Mouse (Mus musculus) neutrophil, adult 65 days (primary cell): ENCODE data around the gene Klrb1f. TPM values are rescaled to one million over a fixed set of nuclear protein-coding genes. Genes with fewer than 3 reads are reported as not detected.

ENCODE experiments used
- total RNA-seq: library from RNA; stranded (reverse); gene quantifications from 2 replicates; pipeline ENCODE4 v1.2.4, GENCODE M21; 2023

Klrb1f gene
- total RNA-seq: 10.7 and 13.9 TPM in 2 replicates

GRCm38 (mm10) chr6:129045601-129046000 is at the start of gene Klrb1f:
Klrb1f (plus strand) TSS chr6:129045901.

GRCm38 (mm10) chr6:129100794-129101193 is 55.1 kb downstream of the Klrb1f start, which contains the start of gene Clec2e:
Clec2e (minus strand) TSS chr6:129100913.

Other genes starting within 250 kb of the Klrb1f start
- gene Gm44511, start 219.6 kb upstream of the Klrb1f start, total RNA-seq: not detected in 2 replicates
- gene Klrb1b, start 219.6 kb upstream of the Klrb1f start, total RNA-seq: not detected in 2 replicates
- 6.1 and 6.5 TPM in 2 replicates for gene Clec2i, start 158.3 kb upstream of the Klrb1f start, total RNA-seq
- gene BC035044, start 154.8 kb upstream of the Klrb1f start, total RNA-seq: 20.0 and 27.4 TPM in 2 replicates
- 1.4 and 2.7 TPM in 2 replicates for gene Clec2g, start 111.5 kb upstream of the Klrb1f start, total RNA-seq
- gene Clec2e, start 55.0 kb downstream of the Klrb1f start, total RNA-seq: 0.18 TPM in 1 of 2 replicates, not detected in the other
- 14.3 and 24.8 TPM in 2 replicates for gene Clec2d, start 134.7 kb downstream of the Klrb1f start, total RNA-seq
- 39.1 and 48.5 TPM in 2 replicates for gene Cd69, start 229.5 kb downstream of the Klrb1f start, total RNA-seq